Mouse (Mus musculus): ENCODE measurements around the gene Rps6kc1.

GRCm38 (mm10) chr1:190871068-190871467 is 40.5 kb downstream of the Rps6kc1 start:
- no peak for TF ChIP-seq POLR2A (IDR thresholded peaks at IDR 0.05; ENCODE audit: borderline replicate concordance, control insufficient read depth, low read depth, low read length)
- no peak for TF ChIP-seq CTCF (IDR thresholded peaks at IDR 0.05; ENCODE audit: control insufficient read depth, insufficient read depth, low read length)
